Mouse (Mus musculus) frontal cortex, postnatal 10 days (tissue): ENCODE measurements around the gene Tor1a.
"Not testable (repeated sequence)": the region's sequence is repeated elsewhere in the genome, so short reads cannot be mapped to it uniquely, and the experiment has no call there.

Experiments
- DNase-seq, 2 experiments: peaks; one replicate each; pipeline ENCODE4 v3.0.0; 2022; ENCODE audit warnings: low spot score in 2 of 2, mixed read lengths in 1 of 2

Tor1a gene

GRCm38 (mm10) chr2:30918126-30918525, 49.6 kb downstream of the Tor1a start:
- DNase-seq, result no peak

GRCm38 (mm10) chr2:30917649-30918048, 50.1 kb downstream of the Tor1a start:
- no peak for DNase-seq

GRCm38 (mm10) chr2:30915933-30916332, 51.8 kb downstream of the Tor1a start:
- not testable (repeated sequence) for DNase-seq

GRCm38 (mm10) chr2:30915376-30915775, 52.4 kb downstream of the Tor1a start:
- DNase-seq, result no peak

GRCm38 (mm10) chr2:30914836-30915235, 52.9 kb downstream of the Tor1a start:
- DNase-seq, result no peak

- no peak for DNase-seq
Measured at GRCm38 (mm10) chr2:30913022-30913421, 54.7 kb downstream of the Tor1a start.

- no peak for DNase-seq
Measured at GRCm38 (mm10) chr2:30912291-30912773, 55.4 kb downstream of the Tor1a start.
